Mouse (Mus musculus) lung, embryonic 16.5 days (tissue): Measurements from ENCODE around the gene Fcgr4. TPM values are rescaled to one million over a fixed set of nuclear protein-coding genes. Genes with fewer than 3 reads are reported as not detected.
A peak's percentile ranks its signal among the peaks of the same experiment; 100 is the strongest.

ENCODE experiments used
- ATAC-seq: fragments of 200-750 bp; cut with Nextera tagmentation; 2 replicates; pipeline ENCODE4 v1.8.0; 2017; ENCODE audit warnings: low read depth, mild to moderate bottlenecking, moderate library complexity
- H3K27ac ChIP-seq: fragments of 300-500 bp; sonication (generic); 2 replicates; pipeline ENCODE4 v1.5.1; 2014; ENCODE audit warnings: mild to moderate bottlenecking, control low read depth, low read length
- H3K27me3 ChIP-seq: fragments of 300-500 bp; sonication (generic); 2 replicates; pipeline ENCODE4 v1.6.1; 2014; ENCODE audit warnings: low read depth, low read length, mixed read lengths; ENCODE audit not compliant: control insufficient read depth, insufficient read depth
- H3K36me3 ChIP-seq: fragments of 300-500 bp; sonication (generic); 2 replicates; pipeline ENCODE4 v1.6.1; 2014; ENCODE audit warnings: low read length; ENCODE audit not compliant: control insufficient read depth, insufficient read depth
- H3K4me1 ChIP-seq: fragments of 300-500 bp; sonication (generic); replicated peaks from 2 replicates; pipeline ENCODE4 v1.6.1; 2014; ENCODE audit warnings: low read length, mixed read lengths; ENCODE audit not compliant: control insufficient read depth, insufficient read depth
- H3K4me2 ChIP-seq: fragments of 300-500 bp; sonication (generic); 2 replicates; pipeline ENCODE4 v1.6.1; 2014; ENCODE audit warnings: low read depth, low read length, control low read depth
- H3K4me3 ChIP-seq: fragments of 300-500 bp; sonication (generic); 2 replicates; pipeline ENCODE4 v1.5.1; 2014; ENCODE audit warnings: mild to moderate bottlenecking, low read length, control low read depth
- H3K9ac ChIP-seq: fragments of 300-500 bp; sonication (generic); 2 replicates; pipeline ENCODE4 v1.6.1; 2014; ENCODE audit warnings: low read length, control low read depth
- H3K9me3 ChIP-seq: fragments of 300-500 bp; sonication (generic); 2 replicates; pipeline ENCODE4 v1.6.1; 2016; ENCODE audit warnings: low read length; ENCODE audit not compliant: control insufficient read depth
- WGBS: fragments of 180-500 bp; shearing (Covaris S2); extraction: QIAGEN DNeasy Blood & Tissue Kit; methylation state at CpG from one replicate; pipeline ENCODE4 v1.1.7; 2014; 5-methylcytosine and 5-hydroxymethylcytosine counted together
- polyA plus RNA-seq: library from polyadenylated mRNA; unstranded; fragments of >200 nt; fragmentation: Nextera tagmentation; extraction: Ambion mirVana; gene quantifications from 2 replicates; pipeline ENCODE4 v1.2.1, GENCODE M21; 2015

The Fcgr4 gene
- polyA plus RNA-seq, 1 experiment from 2014 or later, result 0.39 TPM

GRCm38 (mm10) chr1:171031752-171032151 is 13.0 kb downstream of the Fcgr4 start:
- H3K27me3 ChIP-seq, result peaks cover 5% of the 10 kb centered on the region; the same call in 1 of the 2 replicates

GRCm38 (mm10) chr1:171032691-171033090 is 14.0 kb downstream of the Fcgr4 start:
- ATAC-seq, result no peak
- peak overlapping the region; percentile 88 for H3K4me2 ChIP-seq
- H3K27ac ChIP-seq, result no peak overlapping the region
- H3K4me1 ChIP-seq, result peaks cover 9% of the 10 kb centered on the region; the same call in 1 of the 2 replicates
- H3K9me3 ChIP-seq, result no peaks in the 10 kb centered on the region
- peak overlapping the region; percentile 58 for H3K4me3 ChIP-seq
- H3K27me3 ChIP-seq, result peaks cover 5% of the 10 kb centered on the region; the same call in 1 of the 2 replicates
- 3% methylated on average over 10 of the region's 10 CpGs for WGBS
- peak overlapping the region; percentile 44 for H3K9ac ChIP-seq
- no peaks in the 10 kb centered on the region for H3K36me3 ChIP-seq

More at GRCm38 (mm10) chr1:171031752-171032151, 13.0 kb downstream of the Fcgr4 start:
- H3K9ac ChIP-seq, result no peak overlapping the region
- H3K27ac ChIP-seq, result no peak overlapping the region
- no peak overlapping the region for H3K4me3 ChIP-seq
- H3K4me1 ChIP-seq, result peaks cover 9% of the 10 kb centered on the region; the same call in 1 of the 2 replicates
- no peak overlapping the region for H3K4me2 ChIP-seq
- H3K36me3 ChIP-seq, result no peaks in the 10 kb centered on the region
- 85% methylated on average over 3 of the region's 3 CpGs for WGBS
- ATAC-seq, result no peak
- no peaks in the 10 kb centered on the region for H3K9me3 ChIP-seq

- Histone ChIP-seq H3K9ac (peak overlapping the region; percentile 44), H3K9me3 (no peaks in the 10 kb centered on the region), H3K36me3 (no peaks in the 10 kb centered on the region), H3K4me2 (peak overlapping the region; percentile 88), H3K4me1 (peaks cover 9% of the 10 kb centered on the region; the same call in 1 of the 2 replicates), H3K27me3 (peaks cover 5% of the 10 kb centered on the region; the same call in 1 of the 2 replicates), H3K4me3 (peak overlapping the region; percentile 58), H3K27ac (no peak overlapping the region)
- no peak for ATAC-seq
- under 1% methylated on average over 16 of the region's 16 CpGs for WGBS
Measured at GRCm38 (mm10) chr1:171033196-171033595, 14.5 kb downstream of the Fcgr4 start.

GRCm38 (mm10) chr1:171033756-171034155 is 15.0 kb downstream of the Fcgr4 start:
- Histone ChIP-seq H3K4me1 (peaks cover 9% of the 10 kb centered on the region; the same call in 1 of the 2 replicates), H3K9ac (peak overlapping the region; percentile 44), H3K9me3 (no peaks in the 10 kb centered on the region), H3K4me2 (peak overlapping the region; percentile 88), H3K27ac (no peak overlapping the region), H3K4me3 (peak overlapping the region; percentile 58), H3K36me3 (no peaks in the 10 kb centered on the region), H3K27me3 (peaks cover 5% of the 10 kb centered on the region; the same call in 1 of the 2 replicates)
- under 1% methylated on average over 20 of the region's 20 CpGs for WGBS
- ATAC-seq, result peak; percentile 46; the same call in 1 of the 2 replicates

- Histone ChIP-seq H3K4me1 (peaks cover 9% of the 10 kb centered on the region; the same call in 1 of the 2 replicates), H3K27me3 (peaks cover 5% of the 10 kb centered on the region; the same call in 1 of the 2 replicates), H3K4me2 (peak overlapping the region; percentile 88), H3K4me3 (peak overlapping the region; percentile 58), H3K36me3 (no peaks in the 10 kb centered on the region), H3K9ac (0 out of 2 replicates have a peak overlapping the region, but pooled peaks have one; percentile 13), H3K9me3 (no peaks in the 10 kb centered on the region), H3K27ac (no peak overlapping the region)
- 7% methylated on average over 11 of the region's 11 CpGs for WGBS
- ATAC-seq, result no peak
Measured at GRCm38 (mm10) chr1:171034201-171034600, 15.5 kb downstream of the Fcgr4 start.

GRCm38 (mm10) chr1:171035611-171036010 is 16.9 kb downstream of the Fcgr4 start:
- no peak overlapping the region for H3K9ac ChIP-seq
- no peak overlapping the region for H3K4me3 ChIP-seq
- peaks cover 5% of the 10 kb centered on the region; the same call in 1 of the 2 replicates for H3K27me3 ChIP-seq
- no peaks in the 10 kb centered on the region for H3K9me3 ChIP-seq
- 42% methylated on average over 11 of the region's 11 CpGs for WGBS
- H3K4me2 ChIP-seq, result peak overlapping the region; percentile 7; the same call in 1 of the 2 replicates
- peaks cover 9% of the 10 kb centered on the region; the same call in 1 of the 2 replicates for H3K4me1 ChIP-seq
- no peak for ATAC-seq
- H3K27ac ChIP-seq, result no peak overlapping the region
- no peaks in the 10 kb centered on the region for H3K36me3 ChIP-seq

- Histone ChIP-seq H3K4me1 (peaks cover 9% of the 10 kb centered on the region; the same call in 1 of the 2 replicates), H3K36me3 (no peaks in the 10 kb centered on the region), H3K9ac (no peak overlapping the region; the same call in 1 of the 2 replicates), H3K27ac (no peak overlapping the region), H3K4me2 (peak overlapping the region; percentile 66), H3K4me3 (peak overlapping the region; percentile 44), H3K27me3 (no peaks in the 10 kb centered on the region; the same call in 1 of the 2 replicates), H3K9me3 (no peaks in the 10 kb centered on the region)
- WGBS, result 4% methylated on average over 22 of the region's 22 CpGs
- peak; percentile 51; the same call in 1 of the 2 replicates for ATAC-seq
Measured at GRCm38 (mm10) chr1:171036550-171037324, 18.0 kb downstream of the Fcgr4 start.

- H3K27me3 ChIP-seq, result no peaks in the 10 kb centered on the region; the same call in 1 of the 2 replicates
- ATAC-seq, result peak; percentile 88
- no peaks in the 10 kb centered on the region for H3K9me3 ChIP-seq
- peaks cover 9% of the 10 kb centered on the region; the same call in 1 of the 2 replicates for H3K4me1 ChIP-seq
- no peaks in the 10 kb centered on the region for H3K36me3 ChIP-seq
- H3K27ac ChIP-seq, result peak overlapping the region; percentile 85
- H3K9ac ChIP-seq, result peak overlapping the region; percentile 79
- WGBS, result under 1% methylated on average over 47 of the region's 47 CpGs
- peak overlapping the region; percentile 79 for H3K4me3 ChIP-seq
- peak overlapping the region; percentile 55 for H3K4me2 ChIP-seq
Measured at GRCm38 (mm10) chr1:171037861-171038721, 19.4 kb downstream of the Fcgr4 start.
